9 mouse cellular contexts compared by ENCODE assay signal in the genomic region with DNA sequence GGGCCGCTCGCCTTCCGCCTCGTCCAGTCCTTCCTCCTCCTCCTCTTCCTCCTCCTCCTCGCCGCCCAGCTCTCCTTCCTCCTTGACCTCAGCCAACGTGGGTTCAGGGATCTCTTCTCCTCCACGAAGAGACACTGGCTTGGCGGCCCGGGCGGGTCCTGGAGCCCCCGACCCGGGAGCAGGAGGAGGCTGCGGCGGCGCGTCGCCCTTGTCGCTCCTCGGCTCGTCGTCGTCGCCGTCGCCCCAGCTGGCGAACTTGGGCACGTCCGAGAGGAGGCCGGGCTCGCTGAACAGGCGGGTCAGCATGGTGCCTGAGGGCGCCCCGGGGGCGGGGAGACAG. TPM values are rescaled to one million over a fixed set of nuclear protein-coding genes. Genes with fewer than 3 reads are reported as not detected.
DNase-seq lines count a peak whose midpoint lies in the region; ATAC-seq and TF ChIP-seq lines count a peak whose summit lies in the region.
"Had no signal": no experiment of that assay in that cellular context is flagged by ENCODE, and none has a peak within 500 bp of the region (broad histone marks: within the 10 kb centered on the region; RNA-seq: fewer than 3 reads in every experiment).

No protein-coding gene starts in this region.

- peak overlapping the region; percentile 33 for H3K4me3 ChIP-seq in heart, postnatal 0 days (ENCODE audit: low read depth, low read length)
- H3K4me3 ChIP-seq in embryonic facial prominence, embryonic 10.5 days = peak overlapping the region; percentile 44
- H3K4me3 ChIP-seq in hindbrain, embryonic 14.5 days (replicated peaks; ENCODE audit: low read length) = peak overlapping the region; percentile 46
- peak overlapping the region; percentile 36 for H3K4me3 ChIP-seq in midbrain, embryonic 16.5 days (ENCODE audit: low read depth, low read length)

- no peak overlapping the region for H3K9ac ChIP-seq in heart, postnatal 0 days (replicated peaks; ENCODE audit: low read depth, low read length)
- H3K9ac ChIP-seq in hindbrain, embryonic 14.5 days = peak overlapping the region; percentile 75
- peak overlapping the region; percentile 55 for H3K9ac ChIP-seq in midbrain, embryonic 16.5 days (ENCODE audit: low read depth, low read length)
- H3K9ac ChIP-seq: liver, embryonic 14.5 days had no signal

- no peak for TF ChIP-seq EP300 in heart, postnatal 0 days (IDR thresholded peaks at IDR 0.05; ENCODE audit: low read depth)

- H3K9me3 ChIP-seq in heart, postnatal 0 days (replicated peaks; ENCODE audit: control insufficient read depth, low read length) = no peaks in the 10 kb centered on the region
- H3K9me3 ChIP-seq in embryonic facial prominence, embryonic 10.5 days = no peaks in the 10 kb centered on the region
- no peaks in the 10 kb centered on the region for H3K9me3 ChIP-seq in hindbrain, embryonic 14.5 days (ENCODE audit: control insufficient read depth, low read length)
- no peaks in the 10 kb centered on the region for H3K9me3 ChIP-seq in midbrain, embryonic 16.5 days (replicated peaks; ENCODE audit: control insufficient read depth, low read length, poor library complexity, severe bottlenecking)

- peak overlapping the region; percentile 47 for H3K4me2 ChIP-seq in heart, postnatal 0 days (ENCODE audit: low read depth, low read length)
- peak overlapping the region; percentile 52 for H3K4me2 ChIP-seq in hindbrain, embryonic 14.5 days (replicated peaks)
- H3K4me2 ChIP-seq in midbrain, embryonic 16.5 days (ENCODE audit: low read length) = peak overlapping the region; percentile 48

- H3K4me1 ChIP-seq in heart, postnatal 0 days (ENCODE audit: control insufficient read depth, insufficient read depth) = peaks cover 16% of the 10 kb centered on the region
- peaks cover 26% of the 10 kb centered on the region for H3K4me1 ChIP-seq in embryonic facial prominence, embryonic 10.5 days
- peaks cover 10% of the 10 kb centered on the region; the same call in 1 of the 2 replicates for H3K4me1 ChIP-seq in hindbrain, embryonic 14.5 days (replicated peaks; ENCODE audit: control insufficient read depth, insufficient read depth, low read length)
- H3K4me1 ChIP-seq in midbrain, embryonic 16.5 days (ENCODE audit: control insufficient read depth, insufficient read depth, low read length) = peaks cover 18% of the 10 kb centered on the region

- no peak overlapping the region for H3K27ac ChIP-seq in heart, postnatal 0 days (ENCODE audit: low read depth)
- no peak overlapping the region for H3K27ac ChIP-seq in embryonic facial prominence, embryonic 10.5 days (replicated peaks)
- H3K27ac ChIP-seq in hindbrain, embryonic 14.5 days = peak overlapping the region; percentile 87
- peak overlapping the region; percentile 71 for H3K27ac ChIP-seq in midbrain, embryonic 16.5 days (ENCODE audit: low read length)
- H3K27ac ChIP-seq: liver, embryonic 14.5 days had no signal

- ATAC-seq in heart, postnatal 0 days (ENCODE audit: insufficient read depth, low read depth) = no peak
- no peak; the same call in 1 of the 2 replicates for ATAC-seq in hindbrain, embryonic 14.5 days (ENCODE audit: low FRiP score)
- no peak for ATAC-seq in midbrain, embryonic 16.5 days

- no peak for TF ChIP-seq CTCF in heart, postnatal 0 days (IDR thresholded peaks at IDR 0.05; ENCODE audit: low read depth)

- H3K36me3 ChIP-seq in heart, postnatal 0 days (replicated peaks; ENCODE audit: control insufficient read depth, insufficient read depth, low read length) = no peaks in the 10 kb centered on the region
- no peaks in the 10 kb centered on the region for H3K36me3 ChIP-seq in embryonic facial prominence, embryonic 10.5 days (replicated peaks)
- no peaks in the 10 kb centered on the region for H3K36me3 ChIP-seq in hindbrain, embryonic 14.5 days (replicated peaks; ENCODE audit: control insufficient read depth, insufficient read depth)
- no peaks in the 10 kb centered on the region for H3K36me3 ChIP-seq in midbrain, embryonic 16.5 days (ENCODE audit: control insufficient read depth, insufficient read depth, low read length)

- peaks cover 99% of the 10 kb centered on the region for H3K27me3 ChIP-seq in heart, postnatal 0 days (ENCODE audit: control insufficient read depth, insufficient read depth, low read length)
- peaks cover 100% of the 10 kb centered on the region for H3K27me3 ChIP-seq in embryonic facial prominence, embryonic 10.5 days (replicated peaks; ENCODE audit: low read depth, poor library complexity, severe bottlenecking)
- peaks cover 91% of the 10 kb centered on the region for H3K27me3 ChIP-seq in hindbrain, embryonic 14.5 days (ENCODE audit: control insufficient read depth, insufficient read depth, low read length)
- peaks cover 72% of the 10 kb centered on the region for H3K27me3 ChIP-seq in midbrain, embryonic 16.5 days (ENCODE audit: control insufficient read depth, insufficient read depth, low read depth, low read length)

- under 1% methylated on average over 34 of the region's 35 CpGs for WGBS in heart, postnatal 0 days
- WGBS in embryonic facial prominence, embryonic 10.5 days = under 1% methylated on average over 35 of the region's 35 CpGs
- under 1% methylated on average over 35 of the region's 35 CpGs for WGBS in hindbrain, embryonic 14.5 days
- WGBS in midbrain, embryonic 16.5 days = 0% methylated on average over 34 of the region's 35 CpGs

- no peak for DNase-seq in heart, postnatal 0 days (ENCODE audit: low spot score)
- DNase-seq in heart, adult 8-10 months (ENCODE audit: low spot score) = no peak
- DNase-seq in embryonic facial prominence, embryonic 10.5 days (ENCODE audit: low spot score) = no peak
- no peak for DNase-seq in hindbrain, embryonic 14.5 days (ENCODE audit: low spot score)
- no peak for DNase-seq in frontal cortex, postnatal 36 days (ENCODE audit: low spot score in 2 of 2)
- no peak for DNase-seq in spleen, postnatal 10 days (ENCODE audit: low spot score in 2 of 2)
- DNase-seq in left cerebral cortex, adult 11 months (ENCODE audit: low spot score) = no peak

RNA-seq across cellular contexts. Expression of a gene that starts 1.4 kb away (rescaled TPM):
- total RNA-seq in heart, postnatal 0 days (2014; rRNA removed; ENCODE audit: low replicate concordance) = not detected in 2 replicates
- polyA plus RNA-seq in heart, postnatal 0 days (2015; fragmentation: Nextera tagmentation; extraction: Ambion mirVana) = not detected in 2 replicates
- not detected for total RNA-seq in heart, adult 8-10 months (2022)
- polyA plus RNA-seq in embryonic facial prominence, embryonic 10.5 days (2016; fragmentation: Nextera tagmentation; extraction: Ambion mirVana) = 0.08 TPM in 1 of 2 replicates, not detected in the other
- polyA plus RNA-seq in hindbrain, embryonic 14.5 days (2014; fragmentation: Nextera tagmentation; extraction: Ambion mirVana) = 21.7 and 25.5 TPM in 2 replicates
- 4.5 and 5.6 TPM in 2 replicates for polyA plus RNA-seq in midbrain, embryonic 16.5 days (2015; fragmentation: Nextera tagmentation; extraction: Ambion mirVana)
- polyA plus RNA-seq: liver, embryonic 14.5 days had no signal

RNA-seq across cellular contexts. Expression of a gene that starts 20.2 kb away (rescaled TPM):
- total RNA-seq in heart, postnatal 0 days (2014; rRNA removed; ENCODE audit: low replicate concordance) = 16.3 and 18.6 TPM in 2 replicates
- polyA plus RNA-seq in heart, postnatal 0 days (2015; fragmentation: Nextera tagmentation; extraction: Ambion mirVana) = 32.1 and 38.5 TPM in 2 replicates
- 10 to 100 TPM in 2 of 4 experiments, 1 to 10 TPM in 2; 4.0 to 11.3 (median 7.1) TPM for total RNA-seq in heart, adult 8-10 months (2022)
- 0.26 and 0.30 TPM in 2 replicates for polyA plus RNA-seq in embryonic facial prominence, embryonic 10.5 days (2016; fragmentation: Nextera tagmentation; extraction: Ambion mirVana)
- polyA plus RNA-seq in hindbrain, embryonic 14.5 days (2014; fragmentation: Nextera tagmentation; extraction: Ambion mirVana) = 3.0 and 3.3 TPM in 2 replicates
- 2.4 and 2.9 TPM in 2 replicates for polyA plus RNA-seq in midbrain, embryonic 16.5 days (2015; fragmentation: Nextera tagmentation; extraction: Ambion mirVana)

RNA-seq across cellular contexts. Expression of a gene that starts 30.2 kb away (rescaled TPM):
- 44.8 and 53.6 TPM in 2 replicates for total RNA-seq in heart, postnatal 0 days (2014; rRNA removed; ENCODE audit: low replicate concordance)
- polyA plus RNA-seq in heart, postnatal 0 days (2015; fragmentation: Nextera tagmentation; extraction: Ambion mirVana) = 34.7 and 35.3 TPM in 2 replicates
- total RNA-seq in heart, adult 8-10 months (2022) = 10 to 100 TPM; 17.2 to 28.8 (median 23.7) TPM
- 40.8 and 41.7 TPM in 2 replicates for polyA plus RNA-seq in embryonic facial prominence, embryonic 10.5 days (2016; fragmentation: Nextera tagmentation; extraction: Ambion mirVana)
- polyA plus RNA-seq in hindbrain, embryonic 14.5 days (2014; fragmentation: Nextera tagmentation; extraction: Ambion mirVana) = 33.9 and 36.8 TPM in 2 replicates
- polyA plus RNA-seq in midbrain, embryonic 16.5 days (2015; fragmentation: Nextera tagmentation; extraction: Ambion mirVana) = 32.9 and 37.0 TPM in 2 replicates

RNA-seq across cellular contexts. Expression of a gene that starts 55.6 kb away (rescaled TPM):
- 293 and 299 TPM in 2 replicates for total RNA-seq in heart, postnatal 0 days (2014; rRNA removed; ENCODE audit: low replicate concordance)
- 455 and 518 TPM in 2 replicates for polyA plus RNA-seq in heart, postnatal 0 days (2015; fragmentation: Nextera tagmentation; extraction: Ambion mirVana)
- total RNA-seq in heart, adult 8-10 months (2022) = 1,000 to 10,000 TPM; 2,176 to 4,520 (median 3,450) TPM
- polyA plus RNA-seq in embryonic facial prominence, embryonic 10.5 days (2016; fragmentation: Nextera tagmentation; extraction: Ambion mirVana) = not detected in 2 replicates
- polyA plus RNA-seq in hindbrain, embryonic 14.5 days (2014; fragmentation: Nextera tagmentation; extraction: Ambion mirVana) = not detected in 2 replicates
- polyA plus RNA-seq in midbrain, embryonic 16.5 days (2015; fragmentation: Nextera tagmentation; extraction: Ambion mirVana) = 0.22 TPM in 1 of 2 replicates, not detected in the other

RNA-seq across cellular contexts. Expression of a gene that starts 58.2 kb away (rescaled TPM):
- total RNA-seq in heart, postnatal 0 days (2014; rRNA removed; ENCODE audit: low replicate concordance) = 4.2 TPM in 1 of 2 replicates, not detected in the other
- polyA plus RNA-seq in heart, postnatal 0 days (2015; fragmentation: Nextera tagmentation; extraction: Ambion mirVana) = 0.26 TPM in 1 of 2 replicates, not detected in the other
- total RNA-seq in heart, adult 8-10 months (2022) = 1 to 10 TPM in 3 of 4 experiments, not detected in 1; 1.2 to 1.6 (median 1.4) TPM
- polyA plus RNA-seq in embryonic facial prominence, embryonic 10.5 days (2016; fragmentation: Nextera tagmentation; extraction: Ambion mirVana) = 0.17 and 0.30 TPM in 2 replicates
- 3.0 and 3.4 TPM in 2 replicates for polyA plus RNA-seq in hindbrain, embryonic 14.5 days (2014; fragmentation: Nextera tagmentation; extraction: Ambion mirVana)
- 1.5 and 1.7 TPM in 2 replicates for polyA plus RNA-seq in midbrain, embryonic 16.5 days (2015; fragmentation: Nextera tagmentation; extraction: Ambion mirVana)
- polyA plus RNA-seq: liver, embryonic 14.5 days had no signal

Comparison
In these comparisons a context has a peak if more than half of its experiments do, and no peak if none do; other contexts are left out.
1. H3K27ac ChIP-seq: peak in hindbrain, embryonic 14.5 days (single experiment) and midbrain, embryonic 16.5 days (single experiment); none in heart, postnatal 0 days (single experiment) and embryonic facial prominence, embryonic 10.5 days (single experiment).
2. Peak in every context shown above with its lines, with median percentiles within 50 percentile points of each other: H3K4me2 ChIP-seq and H3K4me3 ChIP-seq.